Mouse (Mus musculus): Measurements from ENCODE around the gene Casc1. TPM values are rescaled to one million over a fixed set of nuclear protein-coding genes. Genes with fewer than 3 reads are reported as not detected.

The Casc1 gene
- not detected in 2 replicates for polyA plus RNA-seq (2012)

DNA sequence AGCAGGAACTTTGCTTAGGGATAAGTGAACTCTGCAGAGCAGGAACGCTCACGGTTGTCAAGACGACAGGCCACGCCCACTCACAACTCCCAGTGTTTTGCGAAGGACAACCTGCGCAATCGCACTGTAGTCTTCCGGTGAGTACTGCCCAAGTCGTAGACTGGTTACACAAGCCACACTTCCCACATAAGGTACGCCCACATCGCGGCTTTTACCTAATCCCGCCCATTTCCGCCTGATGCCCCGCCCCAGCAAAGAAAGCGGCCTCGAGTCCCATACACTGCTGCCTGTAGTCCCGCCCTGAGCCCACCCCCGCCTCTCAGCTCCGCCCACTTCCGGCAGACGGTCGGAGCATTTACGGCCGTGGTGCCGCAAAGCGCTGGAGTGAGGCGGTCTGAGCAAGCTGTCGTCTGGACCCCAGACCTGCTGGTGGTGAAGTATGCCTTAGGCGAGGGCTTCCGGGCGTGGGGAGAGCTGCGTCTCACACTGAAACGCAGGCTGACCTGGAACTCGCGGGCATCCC, at the start of gene Casc1, which contains the start of gene Etfrf1:
TSS of gene Casc1 (minus strand) at position 190 of the 523 bp plus-strand sequence.
TSS of gene Etfrf1 (plus strand) at position 319 of the 523 bp plus-strand sequence.
- no peak for TF ChIP-seq GATA1 (IDR thresholded peaks at IDR 0.05; ENCODE audit: low read length)

DNA sequence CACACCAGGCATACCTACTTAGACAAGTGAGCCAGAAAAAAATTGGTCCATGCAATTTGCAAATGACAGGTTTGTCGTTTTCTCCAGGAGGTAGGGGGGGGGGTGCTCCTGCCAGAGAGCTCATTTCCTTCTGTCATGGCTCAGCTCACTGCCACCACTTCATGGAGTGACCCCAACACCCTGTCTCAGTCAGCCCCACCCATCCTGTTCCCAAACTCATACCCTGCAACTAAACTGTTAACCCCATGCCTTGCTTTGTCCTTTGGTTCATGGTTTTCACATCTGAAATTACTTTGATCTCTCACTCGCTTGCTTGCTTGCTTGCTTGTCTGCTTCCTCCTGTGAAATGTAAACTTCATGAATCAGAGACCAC, 45.9 kb upstream of the Casc1 start:
- no peak for TF ChIP-seq GATA1 (IDR thresholded peaks at IDR 0.05; ENCODE audit: low read length)

DNA sequence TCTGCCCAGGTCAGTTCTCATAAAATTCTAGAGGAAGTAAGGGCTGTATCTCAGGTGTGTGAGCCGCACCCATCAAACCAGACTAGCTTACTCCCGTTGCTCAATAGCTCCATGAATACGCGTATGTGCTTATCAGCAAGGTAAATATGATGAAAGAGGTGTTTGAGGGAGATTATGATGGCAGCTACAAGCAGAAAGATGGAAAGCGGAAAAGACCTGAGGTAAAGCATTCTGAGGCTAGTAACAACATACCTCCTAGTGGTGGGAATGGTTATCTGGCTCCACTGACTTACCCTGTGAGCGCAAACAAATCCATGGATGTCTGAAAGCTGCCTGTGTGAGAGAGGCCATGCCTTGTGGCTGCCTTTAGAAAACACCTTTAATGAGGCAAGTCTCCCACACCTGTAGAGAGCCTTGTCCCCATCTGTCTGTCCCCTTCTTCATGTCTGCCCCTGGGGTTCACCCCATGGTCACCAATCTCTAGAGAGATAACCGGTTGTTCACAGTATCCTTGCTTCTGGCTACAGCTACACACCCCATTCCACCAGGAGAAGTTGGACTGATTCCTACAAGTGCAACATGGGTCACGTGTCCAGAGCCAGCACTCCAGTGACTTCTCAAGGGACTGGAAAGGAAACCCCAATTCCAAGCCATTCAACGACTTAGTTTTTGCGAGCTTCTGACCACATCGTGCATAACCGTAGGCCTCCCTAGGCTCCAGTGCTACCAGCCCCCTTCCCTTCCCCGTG, 45.3 kb upstream of the Casc1 start:
- TF ChIP-seq GATA1 (IDR thresholded peaks at IDR 0.05; ENCODE audit: low read length), result no peak

DNA sequence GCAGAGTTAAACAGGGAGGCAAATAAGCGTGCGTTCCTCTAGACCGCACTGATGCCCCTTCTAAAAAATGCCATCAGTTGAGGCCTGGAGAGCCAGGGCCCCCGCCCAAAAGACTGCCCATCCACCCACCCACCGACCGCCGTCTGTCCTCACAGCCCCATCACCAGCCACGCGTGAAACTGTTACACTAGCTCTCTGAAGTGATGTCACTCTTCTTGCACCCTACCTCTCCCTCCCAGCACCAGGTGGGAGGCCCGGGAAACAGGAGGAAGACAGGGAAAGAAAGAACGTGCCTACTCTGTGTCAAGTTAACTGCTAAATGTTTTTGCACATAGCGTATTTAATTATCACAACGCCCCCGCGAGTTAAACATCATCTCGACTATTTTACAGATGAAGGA, 40.0 kb upstream of the Casc1 start:
- no peak for TF ChIP-seq GATA1 (IDR thresholded peaks at IDR 0.05; ENCODE audit: low read length)

DNA sequence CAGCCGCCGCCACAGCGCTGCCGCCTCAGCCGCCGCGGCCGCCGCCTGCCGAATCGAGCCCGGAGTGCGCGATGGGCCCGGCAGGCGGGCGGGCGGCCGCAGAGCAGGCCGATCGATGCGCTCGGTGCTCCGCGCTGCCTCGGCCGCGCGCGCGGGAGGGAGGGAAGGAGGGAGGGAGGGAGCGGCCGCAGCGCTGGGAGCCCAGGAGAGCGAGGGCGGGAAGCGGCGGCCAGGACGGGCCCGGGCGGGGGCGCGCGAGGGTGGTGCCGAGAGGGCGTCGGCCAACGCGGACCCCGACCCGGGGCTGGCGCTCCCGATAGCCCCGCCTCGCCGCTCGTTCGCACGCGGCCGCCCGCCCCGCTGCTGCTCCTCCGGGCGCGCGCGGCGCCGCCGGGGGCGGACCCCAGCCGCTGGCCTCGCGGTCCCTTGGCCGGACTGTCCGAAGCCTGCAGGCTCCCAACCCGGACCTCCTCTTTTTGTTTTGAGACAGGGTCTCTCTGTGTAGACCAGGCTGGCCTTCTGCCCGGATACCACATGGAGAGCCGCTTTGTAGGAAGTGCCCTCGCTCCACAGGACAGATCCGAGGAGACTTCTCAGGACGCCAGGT, 39.5 kb upstream of the Casc1 start, which contains the start of gene Kras:
TSS of gene Kras (minus strand) at position 55 of the 607 bp plus-strand sequence.
- no peak for TF ChIP-seq GATA1 (IDR thresholded peaks at IDR 0.05; ENCODE audit: low read length)

DNA sequence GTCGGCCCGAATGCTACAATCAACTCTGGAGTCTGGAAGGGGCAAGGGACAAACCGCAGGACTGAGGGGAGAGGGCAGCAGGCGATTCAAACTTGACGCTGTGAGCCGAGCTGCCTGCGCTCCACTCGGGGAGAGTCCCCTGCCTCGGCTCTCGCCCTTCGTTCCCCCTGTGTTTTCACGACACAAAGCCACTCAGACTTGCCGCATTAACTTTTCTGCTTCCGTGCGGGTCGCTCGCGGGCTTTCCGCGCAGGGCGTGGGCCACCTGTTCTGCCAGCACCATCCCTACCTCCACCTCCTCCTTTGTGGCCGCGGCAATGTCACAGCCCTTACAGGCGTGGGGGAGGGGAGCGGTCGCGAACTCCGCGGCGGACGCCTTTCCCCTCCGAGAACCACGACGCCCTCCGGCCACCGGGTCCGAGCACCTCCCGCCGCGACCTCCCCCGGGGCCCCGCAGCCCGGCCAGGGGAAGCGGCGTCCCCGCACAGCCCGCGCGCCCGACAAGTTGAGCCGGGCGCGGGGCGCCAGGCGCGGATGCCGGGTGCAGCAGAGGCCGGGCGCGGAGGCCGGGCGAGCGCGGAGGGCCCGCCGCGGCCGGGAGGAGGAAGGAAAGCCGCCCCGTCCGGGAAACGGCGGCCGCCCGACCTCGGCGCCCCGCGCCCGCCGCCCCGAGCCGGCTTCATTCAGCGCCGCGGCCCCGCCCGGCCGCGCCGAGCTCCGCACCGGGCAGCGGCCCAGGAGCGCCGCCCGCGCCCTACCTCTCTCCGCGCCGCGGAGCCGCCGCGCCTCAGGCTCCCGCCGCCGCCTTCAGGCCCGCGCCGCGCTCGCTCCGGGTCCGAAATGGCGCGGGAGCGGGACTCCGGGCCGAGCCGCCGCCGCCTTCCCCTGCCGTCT, 38.7 kb upstream of the Casc1 start:
- no peak for TF ChIP-seq GATA1 (IDR thresholded peaks at IDR 0.05; ENCODE audit: low read length)

DNA sequence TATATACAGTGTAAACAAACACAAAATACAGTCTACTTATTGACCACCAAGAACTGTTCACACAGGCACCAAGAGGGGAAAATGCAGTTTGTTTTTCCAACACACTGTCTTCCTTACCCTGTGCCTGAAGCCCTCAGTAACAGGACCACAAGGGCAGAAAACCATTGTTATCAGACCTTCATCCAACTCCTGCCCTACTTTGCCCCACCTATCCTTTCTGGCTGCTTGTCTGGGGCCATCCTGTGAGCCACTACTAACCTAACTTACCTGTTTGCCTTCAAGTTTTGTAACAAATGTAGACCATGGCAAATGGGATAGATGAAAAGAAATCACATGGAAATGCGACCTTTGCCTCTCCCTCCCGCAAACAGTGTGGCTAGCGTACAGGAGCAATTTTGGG, 37.1 kb upstream of the Casc1 start:
- no peak for TF ChIP-seq GATA1 (IDR thresholded peaks at IDR 0.05; ENCODE audit: low read length)

DNA sequence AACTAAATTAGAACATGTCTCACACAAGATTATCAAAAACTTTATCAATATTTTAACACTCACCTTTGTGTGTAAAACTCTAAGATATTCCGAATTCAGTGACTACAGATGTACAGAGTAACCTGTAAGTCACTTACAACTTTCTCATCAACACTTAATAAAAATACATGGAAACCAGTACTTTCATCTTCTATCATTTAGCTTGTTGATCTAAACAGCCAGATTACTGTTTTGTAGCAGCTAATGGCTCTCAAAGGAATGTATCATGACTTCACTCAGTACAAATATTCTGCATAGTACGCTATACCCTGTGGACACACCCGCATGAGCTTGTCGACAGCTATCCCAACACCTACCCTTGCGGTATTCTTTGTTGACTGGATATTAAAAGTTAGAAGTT, 36.0 kb upstream of the Casc1 start:
- no peak for TF ChIP-seq GATA1 (IDR thresholded peaks at IDR 0.05; ENCODE audit: low read length)

DNA sequence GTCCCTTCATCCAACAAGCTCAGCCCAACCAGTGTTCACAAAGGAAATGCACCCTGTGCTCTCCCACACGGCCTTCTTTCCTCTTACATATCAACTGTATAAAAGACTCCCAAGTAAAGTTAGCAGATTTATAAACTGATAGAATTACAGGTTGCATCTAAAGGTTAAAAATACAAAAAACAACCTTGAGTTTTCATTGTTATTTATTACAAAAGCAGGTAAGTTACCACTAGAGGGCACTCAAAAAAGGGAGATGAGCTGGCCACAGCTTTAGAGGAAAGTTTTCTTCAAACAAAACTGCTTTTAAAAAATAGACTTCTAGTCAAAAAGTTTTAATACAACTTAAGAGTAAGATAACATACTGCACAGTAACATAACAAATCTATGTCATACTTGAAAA, 31.7 kb upstream of the Casc1 start:
- TF ChIP-seq GATA1 (IDR thresholded peaks at IDR 0.05; ENCODE audit: low read length), result no peak

DNA sequence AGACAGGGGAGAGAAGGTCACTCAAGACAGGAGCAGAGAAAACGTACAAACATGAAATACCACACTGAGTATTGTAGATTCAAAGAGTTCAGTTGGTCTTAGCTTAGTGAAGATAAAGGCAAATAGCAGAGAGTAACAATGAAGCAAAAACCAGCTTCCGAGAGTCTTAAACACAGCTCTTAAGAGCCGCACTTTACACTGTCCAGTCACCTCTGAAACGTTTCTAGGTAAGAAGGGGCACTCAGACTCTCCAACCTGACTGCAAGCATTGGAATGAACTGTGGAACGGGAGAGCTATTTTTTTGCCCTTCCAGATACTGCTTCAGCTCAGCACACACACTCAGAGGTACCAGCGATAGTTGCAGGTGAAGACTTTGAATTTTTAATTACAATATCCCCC, 29.5 kb upstream of the Casc1 start:
- no peak for TF ChIP-seq GATA1 (IDR thresholded peaks at IDR 0.05; ENCODE audit: low read length)

DNA sequence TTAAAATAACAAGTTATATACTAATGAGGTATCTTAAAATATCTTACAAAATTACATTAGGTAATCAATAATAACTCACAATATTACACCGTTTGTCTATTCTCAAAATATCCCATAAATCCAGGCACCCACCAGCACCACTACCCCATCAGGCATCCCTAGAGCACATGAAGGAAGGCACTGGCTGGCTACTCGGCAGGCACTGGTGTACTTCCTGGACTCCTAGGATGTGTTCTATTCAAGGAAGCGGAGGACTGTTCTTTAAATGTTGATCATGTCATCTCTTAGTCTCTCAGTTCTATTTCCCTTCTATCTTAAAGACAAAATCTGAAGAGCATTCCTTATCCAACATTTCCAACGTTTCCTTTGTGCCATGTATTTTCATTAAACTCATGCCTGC, 26.3 kb upstream of the Casc1 start:
- TF ChIP-seq GATA1 (IDR thresholded peaks at IDR 0.05; ENCODE audit: low read length), result no peak

DNA sequence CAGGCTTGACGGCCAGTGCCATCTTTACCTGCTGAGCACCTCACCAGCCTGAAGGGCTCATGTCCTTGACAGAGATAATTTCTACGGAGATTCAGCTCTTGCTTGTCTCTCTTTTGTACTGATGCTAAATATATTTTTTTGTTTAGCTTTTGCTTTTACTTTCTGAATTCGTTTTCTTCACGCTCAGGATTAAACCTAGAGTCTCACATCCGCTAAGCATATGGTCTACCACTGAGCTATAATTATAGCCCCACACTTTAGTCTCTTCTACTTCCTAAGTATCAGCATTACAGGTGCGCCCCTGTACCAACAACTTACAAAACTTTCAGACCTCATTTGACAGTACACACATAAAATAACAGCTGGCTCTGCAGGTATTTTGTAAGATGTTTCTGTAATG, 24.6 kb upstream of the Casc1 start:
- no peak for TF ChIP-seq GATA1 (IDR thresholded peaks at IDR 0.05; ENCODE audit: low read length)

DNA sequence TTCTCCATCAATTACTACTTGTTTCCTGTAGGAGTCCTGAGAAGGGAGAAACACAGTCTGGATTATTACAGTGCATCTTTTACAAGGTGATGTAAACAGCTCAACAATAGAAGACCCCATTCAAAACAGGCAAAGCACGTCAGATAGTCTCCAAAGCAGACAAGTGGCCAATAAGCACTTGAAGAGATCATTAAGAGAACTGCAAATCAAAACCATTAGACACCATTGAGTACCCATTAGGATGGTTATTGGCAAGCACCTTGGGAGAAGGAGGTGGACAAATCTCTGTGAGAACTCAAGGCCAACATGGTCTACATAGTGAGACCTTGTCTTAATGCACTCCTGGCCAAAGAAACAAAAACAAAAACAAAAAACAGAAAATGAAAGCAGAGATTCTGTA, 23.6 kb upstream of the Casc1 start:
- no peak for TF ChIP-seq GATA1 (IDR thresholded peaks at IDR 0.05; ENCODE audit: low read length)

DNA sequence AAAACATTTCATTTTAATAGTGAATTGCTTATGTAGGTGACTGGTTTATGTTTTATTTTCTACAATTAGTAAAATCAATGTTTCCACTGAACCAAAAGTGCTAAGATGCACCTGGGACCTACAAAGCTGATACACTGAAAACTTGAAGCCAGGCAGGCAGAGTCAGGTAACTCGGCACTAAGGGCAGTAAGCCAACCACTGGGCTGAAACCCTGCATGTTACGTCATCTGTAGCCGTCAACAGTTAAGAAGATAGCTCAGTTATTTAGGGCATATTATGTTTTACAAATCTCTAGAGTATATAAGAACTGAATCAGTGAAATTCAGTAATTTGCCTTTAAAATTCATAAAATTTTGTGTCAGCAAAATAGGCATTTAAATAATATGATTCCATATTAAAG, 15.5 kb upstream of the Casc1 start:
- no peak for TF ChIP-seq GATA1 (IDR thresholded peaks at IDR 0.05; ENCODE audit: low read length)

DNA sequence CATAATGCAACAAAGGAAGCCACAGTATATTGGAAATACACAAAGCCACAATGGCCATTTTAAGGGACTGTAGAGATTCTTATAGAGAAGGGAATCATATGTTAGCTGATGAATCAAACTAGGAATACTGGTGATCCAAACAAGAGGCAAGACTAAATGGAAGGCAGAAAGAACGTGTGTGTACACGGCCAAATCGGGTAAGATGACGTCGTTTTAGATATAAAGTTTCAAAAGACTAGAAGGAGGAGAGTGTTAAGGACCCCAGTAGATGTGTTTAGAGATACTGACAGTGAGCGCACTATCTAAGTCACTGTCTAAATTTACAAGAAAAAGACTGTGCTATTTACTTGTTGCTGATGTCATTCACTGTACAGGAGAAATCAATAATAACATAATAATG, 13.4 kb upstream of the Casc1 start:
- TF ChIP-seq GATA1 (IDR thresholded peaks at IDR 0.05; ENCODE audit: low read length), result no peak

DNA sequence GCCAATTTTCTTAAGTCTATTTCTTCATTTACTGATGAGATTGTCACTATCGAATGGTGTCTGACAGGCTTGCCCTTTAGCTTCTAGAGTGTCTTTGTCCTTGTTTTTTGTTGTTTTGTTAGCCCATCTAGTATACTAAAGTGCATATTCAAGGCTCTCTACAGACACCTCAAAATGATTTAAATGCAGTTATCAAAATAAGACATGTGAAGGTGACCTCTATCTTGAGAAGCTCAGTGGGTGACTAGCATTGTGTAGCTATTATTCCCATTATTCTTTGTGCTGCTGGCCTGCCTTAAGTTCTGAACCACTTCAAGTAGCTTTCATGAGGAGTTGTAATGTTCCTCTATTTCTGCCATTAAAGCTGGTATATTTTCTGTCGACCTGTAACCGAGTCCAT, 5.0 kb upstream of the Casc1 start:
- TF ChIP-seq GATA1 (IDR thresholded peaks at IDR 0.05; ENCODE audit: low read length), result no peak

Measured in G1E-ER4 (cell line).